Mouse (Mus musculus): ENCODE measurements at regions not wholly inside any gene's neighbourhood (a gene's known extent, or its start where the extent isn't known, plus 50 kb on each side); places are given as distances from the start of the nearest gene placed in this dataset.
"Not testable (repeated sequence)": the region's sequence is repeated elsewhere in the genome, so short reads cannot be mapped to it uniquely, and the experiment has no call there.

DNA sequence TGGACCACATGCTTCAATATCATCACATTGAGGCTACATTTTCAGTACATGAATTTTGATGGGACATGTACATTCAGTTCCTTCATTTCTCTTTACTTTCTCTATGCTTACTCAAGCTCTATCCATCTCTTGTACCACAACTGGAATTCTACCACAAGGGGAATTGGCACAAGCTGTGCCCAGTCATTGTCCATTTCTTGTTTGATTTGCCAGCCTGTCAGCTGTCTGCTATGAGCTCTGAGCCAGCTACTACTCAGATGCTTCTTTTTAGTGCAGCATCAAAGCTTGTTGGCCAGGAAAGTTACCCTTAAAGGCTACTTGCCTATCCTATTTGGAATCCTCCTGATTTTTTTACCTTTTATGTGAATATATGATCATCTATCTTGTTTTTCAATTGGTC, 410.9 kb upstream of the Agtr1b start:
- Histone ChIP-seq H3K4me2 (replicated peaks) (no peak overlapping the region), H3K27ac (no peak overlapping the region), H3K4me1 (replicated peaks) (no peaks in the 10 kb centered on the region), H3K36me3 (no peaks in the 10 kb centered on the region), H3K9me3 (no peaks in the 10 kb centered on the region), H3K27me3 (replicated peaks) (no peaks in the 10 kb centered on the region), H3K9ac (no peak overlapping the region), H3K4me3 (replicated peaks) (no peak overlapping the region)
- ATAC-seq, result no peak

DNA sequence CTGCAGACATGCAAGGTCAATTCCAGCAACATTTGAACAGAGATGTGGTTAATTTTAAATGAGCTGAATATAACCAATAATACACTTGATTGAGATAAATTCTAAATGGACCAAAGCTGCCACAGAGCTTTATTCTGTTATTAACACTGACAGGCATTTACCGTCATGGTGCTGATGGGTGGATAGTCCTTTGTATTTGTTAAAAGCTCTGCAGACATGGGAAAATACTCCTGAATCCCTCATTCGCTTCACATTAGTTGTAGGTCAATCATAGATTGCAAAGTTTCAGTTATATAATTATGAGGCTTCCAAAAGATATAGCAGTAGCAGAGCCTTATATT, 410.0 kb upstream of the Agtr1b start:
- Histone ChIP-seq H3K4me1 (replicated peaks) (no peaks in the 10 kb centered on the region), H3K27me3 (replicated peaks) (no peaks in the 10 kb centered on the region), H3K4me2 (replicated peaks) (no peak overlapping the region), H3K27ac (no peak overlapping the region), H3K9me3 (no peaks in the 10 kb centered on the region), H3K36me3 (no peaks in the 10 kb centered on the region), H3K4me3 (replicated peaks) (no peak overlapping the region), H3K9ac (no peak overlapping the region)
- no peak for ATAC-seq
- WGBS, result 76% methylated on average over 2 of the region's 2 CpGs

DNA sequence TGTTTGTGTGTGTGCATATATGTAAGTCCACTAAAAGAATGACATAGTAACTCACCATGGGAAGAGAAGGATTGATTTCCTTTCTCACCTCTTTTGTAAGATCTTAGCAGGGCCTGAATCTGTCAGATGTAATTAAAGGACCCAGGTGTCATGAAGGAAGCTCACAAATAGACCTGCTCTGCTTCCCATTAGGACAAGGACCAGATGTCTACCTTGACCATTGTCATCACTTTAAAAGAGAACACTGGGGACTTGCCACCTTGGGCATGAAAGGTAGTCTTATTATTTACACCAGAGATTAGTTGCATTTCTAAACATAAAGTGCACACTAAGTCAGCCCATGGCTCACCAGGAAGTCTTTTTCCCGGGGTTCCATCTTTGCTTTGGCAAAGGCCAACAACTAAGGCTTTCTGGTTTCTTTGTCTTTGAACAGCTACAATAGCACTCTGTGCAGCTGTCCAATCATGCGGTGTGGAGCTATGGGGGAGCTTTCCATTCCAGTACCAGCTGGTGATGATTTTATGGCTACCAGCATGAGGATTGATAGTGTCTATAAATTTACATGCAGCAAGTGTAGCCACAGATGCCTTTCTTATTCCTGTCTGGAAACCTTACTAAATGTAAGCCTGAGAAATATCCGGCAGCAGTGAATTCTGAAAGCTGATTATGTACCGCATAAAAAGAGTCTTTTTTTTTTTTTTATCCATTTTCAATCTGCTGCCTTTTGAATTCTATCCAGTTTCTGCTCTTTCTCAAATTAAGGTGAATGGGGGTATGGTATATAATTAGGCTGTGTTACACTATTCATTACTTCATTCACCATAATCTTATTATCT, 409.4 kb upstream of the Agtr1b start:
- no peak overlapping the region for H3K4me3 ChIP-seq (replicated peaks)
- H3K27ac ChIP-seq, result no peak overlapping the region
- WGBS, result 79% methylated on average over 4 of the region's 4 CpGs
- H3K9ac ChIP-seq, result no peak overlapping the region
- H3K4me2 ChIP-seq (replicated peaks), result no peak overlapping the region
- ATAC-seq, result peak; percentile 39; the same call in 1 of the 2 replicates
- H3K36me3 ChIP-seq, result no peaks in the 10 kb centered on the region
- H3K9me3 ChIP-seq, result no peaks in the 10 kb centered on the region
- no peaks in the 10 kb centered on the region for H3K4me1 ChIP-seq (replicated peaks)
- no peaks in the 10 kb centered on the region for H3K27me3 ChIP-seq (replicated peaks)

DNA sequence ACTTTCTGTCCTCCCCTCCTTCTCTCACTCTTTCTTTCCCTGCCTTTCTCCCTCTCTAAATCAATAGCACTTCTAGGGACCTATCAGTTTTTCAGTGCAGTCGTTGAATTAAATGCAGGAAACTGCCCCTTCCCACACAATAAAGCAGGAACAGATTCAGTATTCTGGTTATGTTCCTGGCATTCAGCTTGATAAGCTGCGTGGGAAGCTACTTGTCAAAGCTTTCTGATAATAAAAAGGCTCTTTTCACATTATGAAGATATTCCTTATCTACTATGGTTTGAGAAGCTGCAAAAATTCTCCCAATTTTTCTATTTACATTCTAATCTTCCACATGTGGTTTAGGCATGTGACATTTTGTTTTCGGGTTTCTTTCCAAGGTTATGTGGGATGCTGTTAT, 367.3 kb upstream of the Agtr1b start:
- no peaks in the 10 kb centered on the region for H3K9me3 ChIP-seq
- no peaks in the 10 kb centered on the region for H3K27me3 ChIP-seq (replicated peaks)
- no peak overlapping the region for H3K4me2 ChIP-seq (replicated peaks)
- H3K9ac ChIP-seq, result no peak overlapping the region
- no peak for ATAC-seq
- H3K36me3 ChIP-seq, result no peaks in the 10 kb centered on the region
- no peak overlapping the region for H3K27ac ChIP-seq
- H3K4me3 ChIP-seq (replicated peaks), result no peak overlapping the region
- no peaks in the 10 kb centered on the region for H3K4me1 ChIP-seq (replicated peaks)
- WGBS, result 56% methylated on average over 3 of the region's 3 CpGs

DNA sequence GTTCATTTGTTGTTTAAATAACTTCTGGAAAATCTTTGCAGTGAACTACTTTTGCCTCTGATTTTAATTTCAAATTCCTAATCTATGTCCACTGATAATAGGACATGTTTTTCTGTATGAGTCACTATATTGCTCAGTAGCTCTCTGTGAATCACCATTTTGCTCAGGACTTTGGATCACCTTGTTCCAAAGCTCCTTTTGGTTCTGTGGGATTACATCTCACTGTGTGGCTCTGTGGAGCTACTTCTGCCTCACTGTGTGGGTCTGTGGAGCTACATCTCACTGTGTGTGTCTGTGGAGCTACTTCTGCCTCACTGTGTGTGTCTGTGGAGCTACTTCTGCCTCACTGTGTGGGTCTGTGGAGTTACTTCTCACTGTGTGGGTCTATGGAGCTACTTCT, 365.0 kb upstream of the Agtr1b start:
- Histone ChIP-seq H3K4me2 (replicated peaks) (no peak overlapping the region), H3K4me3 (replicated peaks) (no peak overlapping the region), H3K27me3 (replicated peaks) (no peaks in the 10 kb centered on the region), H3K36me3 (no peaks in the 10 kb centered on the region), H3K4me1 (replicated peaks) (no peaks in the 10 kb centered on the region), H3K27ac (no peak overlapping the region), H3K9me3 (no peaks in the 10 kb centered on the region), H3K9ac (no peak overlapping the region)
- ATAC-seq, result no peak

DNA sequence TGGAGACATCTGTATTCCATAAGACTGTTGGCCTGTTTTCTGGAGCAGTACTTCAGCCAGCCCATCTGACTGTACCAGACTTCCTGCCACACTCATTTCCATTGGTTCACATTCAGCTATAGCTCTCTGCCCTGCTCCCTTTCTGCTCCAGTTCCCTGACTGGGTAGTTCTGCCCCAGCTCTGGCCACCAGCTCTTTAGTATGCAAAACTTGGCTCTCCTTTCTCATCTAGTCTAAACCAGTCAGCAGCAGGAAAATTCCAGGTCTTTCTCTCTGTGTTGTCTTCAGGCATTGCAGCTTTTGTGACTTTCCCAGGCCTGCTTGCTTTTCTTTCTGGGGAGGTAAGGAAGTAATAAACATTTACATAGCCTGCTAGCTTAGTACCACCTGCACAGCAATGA, 363.5 kb upstream of the Agtr1b start:
- H3K27ac ChIP-seq, result no peak overlapping the region
- no peaks in the 10 kb centered on the region for H3K36me3 ChIP-seq
- no peaks in the 10 kb centered on the region for H3K9me3 ChIP-seq
- no peaks in the 10 kb centered on the region for H3K4me1 ChIP-seq (replicated peaks)
- no peaks in the 10 kb centered on the region for H3K27me3 ChIP-seq (replicated peaks)
- H3K4me2 ChIP-seq (replicated peaks), result no peak overlapping the region
- ATAC-seq, result no peak
- no peak overlapping the region for H3K9ac ChIP-seq
- no peak overlapping the region for H3K4me3 ChIP-seq (replicated peaks)

DNA sequence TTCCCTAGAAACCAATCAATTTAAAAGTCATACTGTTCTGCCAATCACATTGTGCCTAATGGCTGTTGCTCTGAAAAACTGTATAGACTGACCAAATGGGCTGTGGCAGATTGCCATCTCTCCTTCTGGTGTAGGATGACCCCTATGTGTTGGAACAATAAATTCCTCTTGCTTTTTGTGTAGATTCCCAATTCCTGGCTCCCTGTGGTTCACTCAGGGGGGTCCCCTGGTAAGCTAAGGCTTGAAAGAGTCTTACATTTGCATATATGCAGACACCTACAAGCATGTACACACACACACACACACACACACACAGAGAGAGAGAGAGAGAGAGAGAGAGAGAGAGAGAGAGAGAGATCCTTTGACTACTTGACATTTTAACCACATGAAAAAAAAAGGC, 362.8 kb upstream of the Agtr1b start:
- not testable (repeated sequence) for H3K9me3 ChIP-seq

DNA sequence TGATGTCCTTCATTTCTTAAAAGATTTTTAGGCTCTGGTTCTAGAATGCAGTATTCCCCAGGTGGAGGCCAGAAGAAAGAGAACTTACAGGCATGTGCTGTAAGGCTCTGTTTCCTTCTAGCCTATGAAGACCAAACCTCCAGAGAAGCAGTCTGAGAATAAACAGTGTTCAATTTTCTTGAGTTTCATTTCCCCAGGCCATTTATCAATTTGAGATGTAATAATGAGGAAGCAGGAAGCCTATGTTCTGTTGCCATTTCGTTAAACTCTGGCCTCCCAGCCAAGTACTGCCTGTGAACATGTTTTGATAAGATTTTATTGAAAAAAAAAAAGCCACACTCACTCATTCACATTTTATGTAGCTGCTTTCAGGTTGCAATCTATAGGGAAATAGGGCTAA, 347.7 kb upstream of the Agtr1b start:
- H3K4me1 ChIP-seq (replicated peaks), result no peaks in the 10 kb centered on the region
- no peak overlapping the region for H3K27ac ChIP-seq
- H3K4me2 ChIP-seq (replicated peaks), result no peak overlapping the region
- no peaks in the 10 kb centered on the region for H3K36me3 ChIP-seq
- H3K27me3 ChIP-seq (replicated peaks), result no peaks in the 10 kb centered on the region
- WGBS, result 26% methylated on average over 1 of the region's 1 CpGs
- no peak for ATAC-seq
- H3K9me3 ChIP-seq, result no peaks in the 10 kb centered on the region
- no peak overlapping the region for H3K4me3 ChIP-seq (replicated peaks)
- H3K9ac ChIP-seq, result no peak overlapping the region

More for the DNA sequence above, 362.8 kb upstream of the Agtr1b start:
- H3K36me3 ChIP-seq; H3K27ac ChIP-seq; H3K4me1 ChIP-seq (replicated peaks); H3K4me2 ChIP-seq (replicated peaks); ATAC-seq; H3K27me3 ChIP-seq (replicated peaks); H3K4me3 ChIP-seq (replicated peaks); H3K9ac ChIP-seq: not testable (repeated sequence)

DNA sequence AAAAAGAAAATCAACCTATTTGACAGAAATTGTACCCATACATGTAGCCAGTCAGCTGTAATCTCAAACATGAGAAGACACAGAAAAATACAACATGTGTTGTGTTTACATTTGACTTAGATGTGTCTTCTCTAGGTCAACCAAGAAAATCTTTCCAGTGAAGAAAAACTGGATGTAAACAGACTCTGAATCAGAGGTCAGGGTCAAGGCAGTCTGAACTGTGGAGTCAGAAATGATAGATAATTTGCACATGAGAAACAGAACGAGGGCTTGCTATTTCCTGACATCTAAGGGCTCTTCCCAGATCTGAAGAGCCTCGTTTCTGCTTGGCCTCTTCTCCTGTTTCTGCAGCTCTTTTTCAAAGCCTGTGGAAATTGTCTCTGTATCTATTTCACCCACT, 342.7 kb upstream of the Agtr1b start:
- H3K9me3 ChIP-seq, result no peaks in the 10 kb centered on the region
- no peaks in the 10 kb centered on the region for H3K36me3 ChIP-seq
- no peak overlapping the region for H3K4me2 ChIP-seq (replicated peaks)
- no peak overlapping the region for H3K27ac ChIP-seq
- no peaks in the 10 kb centered on the region for H3K4me1 ChIP-seq (replicated peaks)
- H3K9ac ChIP-seq, result no peak overlapping the region
- H3K27me3 ChIP-seq (replicated peaks), result no peaks in the 10 kb centered on the region
- no peak overlapping the region for H3K4me3 ChIP-seq (replicated peaks)
- no peak for ATAC-seq
- whole genome bisulfite sequencing, result 14% methylated on average over 2 of the region's 2 CpGs

DNA sequence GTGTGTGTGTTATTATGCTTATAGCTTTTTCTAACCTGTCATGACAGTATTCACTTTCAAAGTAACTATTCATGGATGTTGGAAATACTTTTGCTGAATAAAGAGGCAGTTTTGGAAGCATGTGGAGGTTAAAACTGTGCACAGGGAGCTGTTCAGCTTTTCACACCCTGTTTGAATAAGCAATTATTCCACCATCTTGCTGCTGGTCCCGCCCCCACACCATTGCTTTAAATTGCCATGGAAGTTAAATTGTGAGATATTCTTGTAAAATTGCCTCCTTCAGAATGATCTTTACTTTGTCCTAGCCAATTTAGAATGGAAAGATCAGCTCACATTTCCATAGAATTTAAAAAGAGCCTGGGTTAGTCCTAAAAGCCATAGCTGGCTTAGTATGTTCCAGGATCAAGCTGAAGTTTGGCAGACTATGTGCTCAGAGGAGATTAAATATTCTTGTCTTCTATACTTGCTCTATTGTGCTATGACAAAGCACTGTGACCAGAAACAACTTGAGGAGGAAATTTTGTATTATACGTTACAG, 328.4 kb upstream of the Agtr1b start:
- no peak overlapping the region for H3K4me3 ChIP-seq (replicated peaks)
- no peak overlapping the region for H3K4me2 ChIP-seq (replicated peaks)
- H3K9me3 ChIP-seq, result no peaks in the 10 kb centered on the region
- H3K27ac ChIP-seq, result no peak overlapping the region
- H3K27me3 ChIP-seq (replicated peaks), result no peaks in the 10 kb centered on the region
- no peak overlapping the region for H3K9ac ChIP-seq
- no peaks in the 10 kb centered on the region for H3K4me1 ChIP-seq (replicated peaks)
- no peak for ATAC-seq
- no peaks in the 10 kb centered on the region for H3K36me3 ChIP-seq
- 94% methylated on average over 2 of the region's 2 CpGs for WGBS

DNA sequence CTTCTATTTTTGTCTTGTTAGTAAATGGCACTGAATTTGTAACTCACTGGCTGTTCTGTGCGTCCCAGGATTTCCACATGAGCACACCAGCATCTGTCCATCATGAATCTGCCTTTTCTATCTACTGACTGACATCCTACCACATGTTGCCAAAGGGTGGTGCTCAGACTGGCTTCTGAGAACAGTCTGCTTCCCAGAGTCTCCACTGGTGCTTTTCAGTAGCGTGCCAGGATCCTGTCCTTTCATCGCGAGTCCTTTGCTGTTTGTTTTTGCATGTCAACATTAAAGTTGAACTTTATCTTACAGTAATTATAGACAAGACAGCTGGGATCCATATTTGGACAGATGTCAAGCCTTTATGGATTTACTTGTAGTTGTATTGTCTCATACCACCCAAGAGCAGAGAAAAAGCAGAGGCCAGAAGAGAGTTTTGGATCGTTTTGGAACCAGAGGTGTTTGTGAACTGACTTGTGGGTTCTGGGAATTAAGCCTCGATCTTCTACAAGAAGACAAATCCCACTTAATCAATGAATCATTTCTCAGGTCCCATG, 314.0 kb upstream of the Agtr1b start:
- no peaks in the 10 kb centered on the region for H3K9me3 ChIP-seq
- no peak overlapping the region for H3K4me3 ChIP-seq (replicated peaks)
- H3K27ac ChIP-seq, result no peak overlapping the region
- no peaks in the 10 kb centered on the region for H3K4me1 ChIP-seq (replicated peaks)
- H3K9ac ChIP-seq, result no peak overlapping the region
- H3K36me3 ChIP-seq, result no peaks in the 10 kb centered on the region
- H3K27me3 ChIP-seq (replicated peaks), result no peaks in the 10 kb centered on the region
- WGBS, result 82% methylated on average over 6 of the region's 6 CpGs
- no peak for ATAC-seq
- H3K4me2 ChIP-seq (replicated peaks), result no peak overlapping the region

DNA sequence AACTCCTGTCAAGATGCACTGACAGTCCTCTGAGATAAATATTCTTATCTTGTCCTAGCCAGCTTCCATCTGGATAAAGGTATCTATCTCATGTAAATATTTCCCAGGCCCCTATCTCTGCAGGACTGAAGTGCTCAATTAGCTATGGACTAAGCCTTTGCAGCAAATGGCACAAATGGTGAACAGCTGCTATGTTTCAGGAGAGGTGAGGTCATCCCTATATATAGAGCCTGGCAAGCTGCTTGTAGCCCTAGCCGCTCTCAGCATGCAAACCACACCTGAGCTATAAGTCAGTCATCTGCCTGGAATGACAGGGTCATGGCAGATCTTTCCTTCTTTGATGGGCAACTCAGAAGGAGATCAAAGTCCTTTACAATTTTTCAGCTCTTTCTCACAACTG, 294.9 kb upstream of the Agtr1b start:
- Histone ChIP-seq H3K9ac (no peak overlapping the region), H3K4me2 (replicated peaks) (no peak overlapping the region), H3K36me3 (no peaks in the 10 kb centered on the region), H3K27me3 (replicated peaks) (no peaks in the 10 kb centered on the region), H3K27ac (no peak overlapping the region), H3K9me3 (no peaks in the 10 kb centered on the region), H3K4me3 (replicated peaks) (no peak overlapping the region), H3K4me1 (replicated peaks) (no peaks in the 10 kb centered on the region)
- peak; percentile 66; the same call in 1 of the 2 replicates for ATAC-seq
- 30% methylated on average over 1 of the region's 1 CpGs for WGBS

DNA sequence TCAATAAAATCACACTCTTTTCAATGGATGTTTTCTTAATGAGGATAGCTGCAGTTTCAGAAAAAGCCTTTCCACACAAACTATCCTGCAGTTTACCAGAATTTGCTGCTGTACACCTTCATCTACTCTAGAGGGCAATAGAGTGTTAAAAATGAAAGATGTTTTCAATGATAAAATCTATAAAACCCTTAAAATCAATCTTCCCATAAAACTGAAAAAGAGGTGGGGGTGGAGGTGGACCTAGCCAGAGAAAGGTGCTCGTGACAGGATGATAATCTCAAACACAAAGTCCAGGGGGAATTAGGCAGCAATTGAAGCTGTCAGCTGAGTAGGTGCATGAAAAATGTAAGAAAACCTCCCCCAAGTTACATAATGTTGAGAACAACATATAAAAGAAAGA, 288.4 kb upstream of the Agtr1b start:
- no peaks in the 10 kb centered on the region for H3K4me1 ChIP-seq (replicated peaks)
- H3K4me3 ChIP-seq (replicated peaks), result no peak overlapping the region
- no peak overlapping the region for H3K27ac ChIP-seq
- H3K4me2 ChIP-seq (replicated peaks), result no peak overlapping the region
- ATAC-seq, result no peak
- no peaks in the 10 kb centered on the region for H3K36me3 ChIP-seq
- H3K27me3 ChIP-seq (replicated peaks), result no peaks in the 10 kb centered on the region
- 6% methylated on average over 1 of the region's 1 CpGs for WGBS
- no peak overlapping the region for H3K9ac ChIP-seq
- H3K9me3 ChIP-seq, result no peaks in the 10 kb centered on the region
